Mouse (Mus musculus): ENCODE data around the gene Entpd6. TPM values are rescaled to one million over a fixed set of nuclear protein-coding genes. Genes with fewer than 3 reads are reported as not detected.

Gene Entpd6
- polyA plus RNA-seq, 1 experiment from 2014 or later = 32.6 TPM

Other genes starting within 250 kb of the Entpd6 start
- 0.17 and 0.47 TPM in 2 replicates for gene Cst7, start 178.6 kb upstream of the Entpd6 start, polyA plus RNA-seq (2016; fragmentation: Nextera tagmentation; extraction: Ambion mirVana)
- 27.9 and 28.3 TPM in 2 replicates for gene Apmap, start 140.5 kb upstream of the Entpd6 start, polyA plus RNA-seq (2016; fragmentation: Nextera tagmentation; extraction: Ambion mirVana)
- 7.7 and 9.4 TPM in 2 replicates for gene Acss1, start 80.5 kb upstream of the Entpd6 start, polyA plus RNA-seq (2016; fragmentation: Nextera tagmentation; extraction: Ambion mirVana)
- gene Vsx1, start 59.7 kb upstream of the Entpd6 start, polyA plus RNA-seq (2016; fragmentation: Nextera tagmentation; extraction: Ambion mirVana) = not detected in 2 replicates
- 89.9 and 95.5 TPM in 2 replicates for gene Pygb, start 37.7 kb downstream of the Entpd6 start, polyA plus RNA-seq (2016; fragmentation: Nextera tagmentation; extraction: Ambion mirVana)
- gene Abhd12, start 155.7 kb downstream of the Entpd6 start, polyA plus RNA-seq (2016; fragmentation: Nextera tagmentation; extraction: Ambion mirVana) = 66.3 and 67.7 TPM in 2 replicates
- 58.9 and 59.1 TPM in 2 replicates for gene Gins1, start 156.4 kb downstream of the Entpd6 start, polyA plus RNA-seq (2016; fragmentation: Nextera tagmentation; extraction: Ambion mirVana)